8 mouse cellular contexts compared by ENCODE assay signal in the genomic region with DNA sequence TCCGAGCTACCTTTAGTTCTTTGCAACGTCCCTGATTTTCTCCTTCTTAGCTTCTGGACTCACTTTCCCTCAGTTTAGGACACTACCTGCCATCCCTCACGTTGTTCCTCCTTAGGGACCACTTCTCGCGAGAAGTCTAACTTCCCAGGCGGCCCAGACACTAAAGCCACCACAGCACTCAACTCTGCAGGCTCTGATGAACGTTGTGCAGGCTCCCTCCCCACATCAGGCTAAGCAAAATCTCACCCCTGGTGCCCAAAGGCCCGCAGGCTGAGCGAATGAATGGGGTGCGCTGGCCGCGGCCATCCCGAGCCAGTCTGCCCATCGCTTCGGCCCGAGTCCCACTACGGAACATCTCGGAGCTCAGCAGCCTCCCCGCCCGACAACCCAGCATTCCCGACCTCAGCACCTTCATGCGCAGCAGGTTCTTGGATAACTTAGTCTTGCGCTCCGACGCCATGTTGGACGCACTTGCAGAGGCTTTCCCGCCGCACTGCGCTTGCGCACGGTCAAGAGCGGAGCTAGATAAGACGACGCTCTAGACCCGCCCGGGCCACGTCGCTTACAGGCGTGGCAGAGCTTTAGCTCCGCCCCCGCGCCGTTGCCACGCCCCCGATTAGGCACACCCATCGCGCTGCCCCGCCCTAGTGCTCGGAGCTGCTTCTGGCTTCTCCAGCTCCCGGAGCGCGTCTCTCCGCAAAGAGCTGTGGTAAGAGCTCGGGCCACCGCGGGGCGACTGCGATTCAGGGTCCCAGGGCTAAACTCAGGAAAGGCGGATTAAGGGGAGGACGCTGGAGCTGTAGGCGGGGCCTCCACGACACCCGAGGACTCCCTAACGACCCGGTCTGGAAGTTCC. TPM values are rescaled to one million over a fixed set of nuclear protein-coding genes. Genes with fewer than 3 reads are reported as not detected.
A peak's percentile ranks its signal among the peaks of the same experiment; 100 is the strongest.
DNase-seq lines count a peak whose midpoint lies in the region; ATAC-seq and TF ChIP-seq lines count a peak whose summit lies in the region.

Gene Mphosph6, minus strand, starts transcription at position 501 of the 856 bp plus-strand sequence.

- H3K36me3 ChIP-seq in ES-E14 (ENCODE audit: control insufficient read depth, insufficient read depth, low read length, poor library complexity, severe bottlenecking) = peaks cover 9% of the 10 kb centered on the region
- H3K36me3 ChIP-seq in forebrain, embryonic 15.5 days = peaks cover 5% of the 10 kb centered on the region; the same call in 1 of the 2 replicates

- ATAC-seq in forebrain, embryonic 15.5 days (replicated peaks) = peak; percentile 99
- ATAC-seq in neutrophil, adult 5-6 weeks (ENCODE audit: extremely low read depth, insufficient number of reproducible peaks, low FRiP score, poor library complexity, severe bottlenecking) = peak; percentile 90

- peak within 1 kb of the TSS; percentile 60 for H3K4me2 ChIP-seq in forebrain, embryonic 15.5 days (replicated peaks)

- TF ChIP-seq CTCF in lung, adult 2 months (IDR thresholded peaks at IDR 0.05; ENCODE audit: insufficient read depth, low read length) = no peak

- peaks cover 2 to 4% of the 10 kb centered on the region in 2 experiments; a peak in 2 of 4 replicates for H3K4me1 ChIP-seq in ES-E14 (ENCODE audit: control insufficient read depth in 2 of 2, insufficient read depth in 2 of 2, low read length in 2 of 2, poor library complexity in 1 of 2)
- H3K4me1 ChIP-seq in forebrain, embryonic 15.5 days = peaks cover 22% of the 10 kb centered on the region
- no peaks in the 10 kb centered on the region for H3K4me1 ChIP-seq in lung, adult 2 months (ENCODE audit: control insufficient read depth, insufficient read depth, low read length)

- H3K27me3 ChIP-seq in forebrain, embryonic 15.5 days = no peaks in the 10 kb centered on the region

- TF ChIP-seq POLR2A in lung, adult 2 months (IDR thresholded peaks at IDR 0.05; ENCODE audit: borderline replicate concordance, extremely low read depth, low read depth, low read length) = peak; percentile 93; the same call in 1 of the 2 replicates

- in situ Hi-C loops in ES-E14 (cut with MboI; ENCODE audit: low sequenced_read_pairs in 2 of 2, unreplicated experiment in 2 of 2) = no loop called here

- peak within 1 kb of the TSS; percentile 93 for H3K9ac ChIP-seq in ES-E14 (ENCODE audit: insufficient read depth, low read depth, low read length, poor library complexity, severe bottlenecking)
- H3K9ac ChIP-seq in forebrain, embryonic 15.5 days (replicated peaks) = peak within 1 kb of the TSS; percentile 66

- peak within 1 kb of the TSS; percentile 82 to 95 for H3K4me3 ChIP-seq in ES-E14 (ENCODE audit: insufficient read depth in 1 of 2, low read depth in 1 of 2, low read length in 2 of 2, poor library complexity in 1 of 2, severe bottlenecking in 1 of 2)
- H3K4me3 ChIP-seq in forebrain, embryonic 15.5 days = peak within 1 kb of the TSS; percentile 67
- peak within 1 kb of the TSS; percentile 96 for H3K4me3 ChIP-seq in lung, adult 2 months (replicated peaks; ENCODE audit: extremely low read depth, low read depth, low read length)

- peak within 1 kb of the TSS; percentile 70 for H3K27ac ChIP-seq in ES-E14 (ENCODE audit: insufficient read depth, low read depth, low read length, poor library complexity, severe bottlenecking)
- peak within 1 kb of the TSS; percentile 76 for H3K27ac ChIP-seq in forebrain, embryonic 15.5 days (replicated peaks)

- intact Hi-C loops in heart, postnatal 25 days (cut with DNase I) = no loop called here

- no peaks in the 10 kb centered on the region for H3K9me3 ChIP-seq in ES-E14 (ENCODE audit: control insufficient read depth, insufficient read depth, low read depth, low read length)
- no peaks in the 10 kb centered on the region for H3K9me3 ChIP-seq in forebrain, embryonic 15.5 days

- WGBS in forebrain, embryonic 15.5 days = under 1% methylated on average over 65 of the region's 65 CpGs
- WGBS in lung, adult 2 months = under 1% methylated on average over 65 of the region's 65 CpGs

- DNase-seq in ES-E14 (ENCODE audit: low read depth, low spot score) = peak; percentile 95
- DNase-seq in cerebellum, adult 11-12 months = peak; percentile 96
- peak; percentile 90 for DNase-seq in heart, postnatal 25 days (ENCODE audit: low spot score)
- peak; percentile 91 to 98 for DNase-seq in layer of hippocampus, adult 18-20 months (ENCODE audit: low spot score in 2 of 2)
- DNase-seq in lung, adult 2 months = peak; percentile 94
- DNase-seq in thymus, adult 18-20 months = peak; percentile 93

TF ChIP-seq in ES-E14, 5 proteins besides CTCF, POLR2A, EP300 and RAD21:
- TF ChIP-seq CHD2 (IDR thresholded peaks at IDR 0.05; ENCODE audit: low read depth, low read length) (peak; percentile 96), MAFK (IDR thresholded peaks at IDR 0.05; ENCODE audit: insufficient read depth, low read depth, low read length) (no peak), ZC3H11A (IDR thresholded peaks at IDR 0.05; ENCODE audit: borderline replicate concordance, low read depth, low read length) (no peak), ZNF384 (IDR thresholded peaks at IDR 0.05; ENCODE audit: low read depth, low read length) (no peak), HCFC1 (IDR thresholded peaks at IDR 0.05; ENCODE audit: borderline replicate concordance, insufficient read depth, low read length) (no peak)

RNA-seq across cellular contexts. Expression of gene Mphosph6, which starts in this region (rescaled TPM):
- total RNA-seq in ES-E14 (2012; rRNA removed) = 34.9 and 51.9 TPM in 2 replicates
- 37.5 and 39.2 TPM in 2 replicates for polyA plus RNA-seq in forebrain, embryonic 15.5 days (2015; fragmentation: Nextera tagmentation; extraction: Ambion mirVana)
- total RNA-seq in heart, postnatal 25 days (2021) = 1 to 10 TPM; 7.2 to 8.2 TPM
- 10 to 100 TPM; 21.2 to 22.9 TPM for total RNA-seq in layer of hippocampus, adult 18-20 months (2021)
- 4.3 and 10.2 TPM in 2 replicates for polyA plus RNA-seq in lung, adult 2 months (2012; rRNA removed)
- 12.0 and 13.7 TPM in 2 replicates for total RNA-seq in neutrophil, adult 5-6 weeks (2017)

Comparison
In these comparisons a context has a peak if more than half of its experiments do, and no peak if none do; other contexts are left out.
1. Peak in every context shown above with its lines: DNase-seq, ATAC-seq, H3K4me3 ChIP-seq and H3K27ac ChIP-seq.